Mouse (Mus musculus) ES-Bruce4 (cell line): ENCODE measurements around the gene Fndc4. TPM values are rescaled to one million over a fixed set of nuclear protein-coding genes. Genes with fewer than 3 reads are reported as not detected.

Experiments used
- H3K27ac ChIP-seq: 2 replicates; pipeline ENCODE4 v1.5.1; 2012; ENCODE audit warnings: low read length, inconsistent platforms; ENCODE audit not compliant: insufficient read depth
- H3K27me3 ChIP-seq: 2 replicates; pipeline ENCODE4 v1.6.1; 2012; ENCODE audit warnings: mild to moderate bottlenecking, low read length, inconsistent platforms; ENCODE audit not compliant: control insufficient read depth, poor library complexity, insufficient read depth, severe bottlenecking
- H3K36me3 ChIP-seq: 2 replicates; pipeline ENCODE4 v1.6.1; 2012; ENCODE audit warnings: inconsistent platforms, mild to moderate bottlenecking, low read length, moderate library complexity; ENCODE audit not compliant: control insufficient read depth, poor library complexity, insufficient read depth, severe bottlenecking
- H3K4me1 ChIP-seq: one replicate; pipeline ENCODE4 v1.8.1; 2011; ENCODE audit warnings: low read length; ENCODE audit not compliant: control insufficient read depth, insufficient read depth
- H3K4me3 ChIP-seq: 2 replicates; pipeline ENCODE4 v1.5.1; 2011; ENCODE audit warnings: low read depth, mild to moderate bottlenecking, low read length
- H3K9ac ChIP-seq: 2 replicates; pipeline ENCODE4 v1.6.1; 2012; ENCODE audit warnings: low read depth, mild to moderate bottlenecking, inconsistent platforms; ENCODE audit not compliant: poor library complexity, severe bottlenecking
- H3K9me3 ChIP-seq: replicated peaks from 2 replicates; pipeline ENCODE4 v1.6.1; 2012; ENCODE audit warnings: mild to moderate bottlenecking, low read length, inconsistent platforms; ENCODE audit not compliant: control insufficient read depth, poor library complexity, insufficient read depth, severe bottlenecking
- CTCF ChIP-seq: IDR thresholded peaks from one replicate; pipeline ENCODE4 v1.8.1; 2011; ENCODE audit warnings: low read depth, low read length
- EP300 ChIP-seq: IDR thresholded peaks from 2 replicates; pipeline ENCODE4 v1.6.1; 2011; ENCODE audit warnings: low read depth, low read length; ENCODE audit not compliant: insufficient read depth
- POLR2A ChIP-seq: IDR thresholded peaks from one replicate; pipeline ENCODE4 v1.8.1; 2011; ENCODE audit warnings: low read length; ENCODE audit not compliant: insufficient read depth
- polyA plus RNA-seq: library from polyadenylated mRNA; stranded (reverse); fragments of >200 nt; gene quantifications from 2 replicates; pipeline ENCODE4 v1.2.4, GENCODE M21; 2011; ENCODE audit warnings: low read depth; ENCODE audit not compliant: missing spikeins, insufficient read depth, insufficient read length

Fndc4 gene
- polyA plus RNA-seq, 1 experiment = 23.4 TPM

DNA sequence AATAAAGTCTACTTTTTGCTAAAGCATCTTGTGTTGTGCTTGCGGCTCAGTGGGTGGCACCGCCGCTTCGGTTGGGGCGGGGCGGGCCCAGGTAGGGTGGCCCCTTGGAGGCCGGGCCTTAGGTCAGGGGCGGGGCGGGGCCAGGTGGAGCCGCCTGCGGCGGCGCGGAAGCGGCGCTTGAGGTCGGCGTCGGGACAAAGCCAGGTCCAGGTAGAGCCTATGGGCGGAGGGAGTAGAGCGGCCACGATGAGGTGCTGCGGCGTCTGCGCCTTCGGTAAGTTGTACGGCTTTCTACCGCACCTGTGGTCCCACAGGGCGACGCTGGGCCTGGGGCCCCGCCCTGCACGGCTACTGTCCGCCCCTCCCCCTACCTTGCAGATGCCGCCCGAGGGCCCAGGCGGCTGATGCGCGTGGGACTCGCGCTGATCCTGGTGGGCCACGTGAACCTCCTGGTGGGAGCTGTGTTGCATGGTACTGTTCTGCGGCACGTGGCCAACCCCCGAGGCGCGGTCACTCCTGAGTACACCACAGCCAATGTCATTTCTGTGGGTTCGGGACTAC is 44.3 kb downstream of the Fndc4 start, which contains the start of gene Krtcap3:
Krtcap3 (plus strand) TSS at position 151 of the 561 bp plus-strand sequence.
- peak within 1 kb of the TSS; percentile 11 for H3K9ac ChIP-seq
- H3K27me3 ChIP-seq = no peaks in the 10 kb centered on the region
- H3K4me1 ChIP-seq = peaks cover 2% of the 10 kb centered on the region
- H3K36me3 ChIP-seq = peaks cover 8% of the 10 kb centered on the region; the same call in 1 of the 2 replicates
- TF ChIP-seq CTCF (no peak), POLR2A (no peak), EP300 (no peak)
- no peak within 1 kb of the TSS for H3K27ac ChIP-seq
- H3K9me3 ChIP-seq = no peaks in the 10 kb centered on the region
- peak within 1 kb of the TSS; percentile 54 for H3K4me3 ChIP-seq

DNA sequence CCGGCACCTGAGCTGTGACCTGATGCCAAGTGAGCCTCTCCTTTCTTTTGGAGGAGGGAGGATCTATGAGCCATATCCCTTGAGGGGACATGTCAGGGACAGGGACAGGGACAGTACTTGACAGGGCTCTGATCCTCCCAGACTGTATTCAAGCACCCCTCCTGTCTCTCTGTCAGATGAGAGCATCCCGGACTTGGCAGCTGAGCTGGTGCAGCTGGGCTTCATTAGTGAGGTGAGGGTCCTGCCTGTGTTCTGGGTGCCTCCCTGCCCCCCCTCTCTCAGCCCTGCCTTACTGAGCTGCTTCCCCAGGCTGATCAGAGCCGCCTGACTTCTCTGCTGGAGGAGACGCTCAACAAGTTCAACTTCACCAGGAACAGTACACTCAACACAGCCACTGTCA is 45.2 kb downstream of the Fndc4 start:
- Histone ChIP-seq H3K27ac (no peak overlapping the region), H3K36me3 (peaks cover 8% of the 10 kb centered on the region; the same call in 1 of the 2 replicates), H3K4me3 (no peak overlapping the region), H3K9ac (no peak overlapping the region), H3K27me3 (no peaks in the 10 kb centered on the region), H3K9me3 (no peaks in the 10 kb centered on the region), H3K4me1 (peaks cover 2% of the 10 kb centered on the region)
- no peak for TF ChIP-seq CTCF
- TF ChIP-seq EP300 = no peak
- no peak for TF ChIP-seq POLR2A

Other genes starting within 250 kb of the Fndc4 start
- gene Atraid, start 247.8 kb downstream of the Fndc4 start, polyA plus RNA-seq = 28.6 and 31.8 TPM in 2 replicates
- 9.8 and 12.8 TPM in 2 replicates for gene Slc5a6, start 247.2 kb downstream of the Fndc4 start, polyA plus RNA-seq
- gene Cad, start 241.3 kb downstream of the Fndc4 start, polyA plus RNA-seq = 147 and 148 TPM in 2 replicates
- not detected in 2 replicates for gene Dnajc5g, start 189.8 kb downstream of the Fndc4 start, polyA plus RNA-seq
- 8.5 and 9.2 TPM in 2 replicates for gene Slc30a3, start 187.8 kb downstream of the Fndc4 start, polyA plus RNA-seq
- 5.1 TPM in 2 replicates for gene Trim54, start 179.4 kb downstream of the Fndc4 start, polyA plus RNA-seq
- gene Ucn, start 157.3 kb downstream of the Fndc4 start, polyA plus RNA-seq = not detected in 2 replicates
- 58.1 and 60.0 TPM in 2 replicates for gene Mpv17, start 141.8 kb downstream of the Fndc4 start, polyA plus RNA-seq
- gene Gm29609, start 116.2 kb downstream of the Fndc4 start, polyA plus RNA-seq = 2.3 and 2.6 TPM in 2 replicates
- gene Gtf3c2, start 115.9 kb downstream of the Fndc4 start, polyA plus RNA-seq = 104 and 106 TPM in 2 replicates
- 40.0 and 45.9 TPM in 2 replicates for gene Snx17, start 102.9 kb downstream of the Fndc4 start, polyA plus RNA-seq
- 40.7 and 45.2 TPM in 2 replicates for gene Eif2b4, start 102.7 kb downstream of the Fndc4 start, polyA plus RNA-seq
- 25.5 and 25.8 TPM in 2 replicates for gene Zfp513, start 93.8 kb downstream of the Fndc4 start, polyA plus RNA-seq
- gene Ppm1g, start 75.4 kb downstream of the Fndc4 start, polyA plus RNA-seq = 188 and 225 TPM in 2 replicates
- gene Nrbp1, start 55.2 kb downstream of the Fndc4 start, polyA plus RNA-seq = 55.4 and 68.6 TPM in 2 replicates
- gene Gm9970, start 54.8 kb downstream of the Fndc4 start, polyA plus RNA-seq = not detected in 2 replicates
- gene Krtcap3, start 44.4 kb downstream of the Fndc4 start, polyA plus RNA-seq = 15.6 and 17.4 TPM in 2 replicates
- gene Ift172, start 5.0 kb downstream of the Fndc4 start, polyA plus RNA-seq = 21.3 and 27.2 TPM in 2 replicates
- gene Gckr, start 1.4 kb upstream of the Fndc4 start, polyA plus RNA-seq = 0.48 and 1.1 TPM in 2 replicates
- 53.8 and 55.9 TPM in 2 replicates for gene Zfp512, start 156.4 kb upstream of the Fndc4 start, polyA plus RNA-seq
- gene 4930548H24Rik, start 189.7 kb upstream of the Fndc4 start, polyA plus RNA-seq = 0.30 TPM in 1 of 2 replicates, not detected in the other
- 49.0 and 54.8 TPM in 2 replicates for gene Gpn1, start 198.7 kb upstream of the Fndc4 start, polyA plus RNA-seq
- 46.4 and 62.4 TPM in 2 replicates for gene Slc4a1ap, start 230.9 kb upstream of the Fndc4 start, polyA plus RNA-seq
- 16.9 and 19.3 TPM in 2 replicates for gene Supt7l, start 231.7 kb upstream of the Fndc4 start, polyA plus RNA-seq